Mouse (Mus musculus): Measurements from ENCODE around the gene Cyfip1. TPM values are rescaled to one million over a fixed set of nuclear protein-coding genes. Genes with fewer than 3 reads are reported as not detected.

Cyfip1 gene
- polyA plus RNA-seq, 2 experiments, result 6.4 to 16.1 TPM

DNA sequence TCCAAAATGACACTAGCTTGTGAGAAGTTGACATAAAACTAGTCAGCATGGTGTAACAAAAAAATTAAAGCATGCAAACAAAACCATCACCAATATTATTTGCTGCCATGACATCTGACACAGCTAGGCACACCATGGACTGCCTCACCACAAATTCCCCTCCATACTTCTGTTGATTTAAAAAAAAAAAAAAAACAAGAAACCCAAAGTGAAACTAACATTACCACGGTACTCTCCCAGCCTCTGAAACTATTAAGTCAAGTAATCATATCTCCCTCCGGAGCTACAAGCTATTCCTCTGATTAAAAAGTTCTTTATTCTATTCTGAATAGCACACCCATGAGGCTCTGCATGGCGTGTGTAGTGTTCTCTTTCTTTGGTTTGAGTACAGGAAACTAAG is 115.6 kb downstream of the Cyfip1 start:
- Histone ChIP-seq H3K36me3 (replicated peaks; ENCODE audit: control insufficient read depth, insufficient read depth, low read depth) (peaks cover 6% of the 10 kb centered on the region), H3K4me3 (ENCODE audit: insufficient read depth in 1 of 2, low read depth in 2 of 2, low read length in 2 of 2) (no peak overlapping the region), H3K27me3 (ENCODE audit: control insufficient read depth, insufficient read depth, low read length) (no peaks in the 10 kb centered on the region), H3K27ac (no peak overlapping the region), H3K9ac (replicated peaks) (no peak overlapping the region), H3K4me1 (replicated peaks; ENCODE audit: control insufficient read depth in 2 of 2, insufficient read depth in 2 of 2, low read length in 1 of 2) (peaks cover 2 to 6% of the 10 kb centered on the region in 2 experiments; a peak in 2 of 4 replicates), H3K4me2 (ENCODE audit: low read depth) (no peak overlapping the region), H3K9me3 (ENCODE audit: control insufficient read depth, low read length) (no peaks in the 10 kb centered on the region; the same call in 1 of the 2 replicates)
- 75% methylated on average over 3 of the region's 3 CpGs for WGBS (ENCODE audit: insufficient replicate concordance)
- TF ChIP-seq EP300 (IDR thresholded peaks at IDR 0.05; ENCODE audit: low read depth) (no peak), CTCF (IDR thresholded peaks at IDR 0.05; ENCODE audit: low read depth) (no peak)
- ATAC-seq (ENCODE audit: insufficient read depth), result no peak
- no peak for DNase-seq (ENCODE audit: low read depth in 3 of 3, low spot score in 3 of 3)

DNA sequence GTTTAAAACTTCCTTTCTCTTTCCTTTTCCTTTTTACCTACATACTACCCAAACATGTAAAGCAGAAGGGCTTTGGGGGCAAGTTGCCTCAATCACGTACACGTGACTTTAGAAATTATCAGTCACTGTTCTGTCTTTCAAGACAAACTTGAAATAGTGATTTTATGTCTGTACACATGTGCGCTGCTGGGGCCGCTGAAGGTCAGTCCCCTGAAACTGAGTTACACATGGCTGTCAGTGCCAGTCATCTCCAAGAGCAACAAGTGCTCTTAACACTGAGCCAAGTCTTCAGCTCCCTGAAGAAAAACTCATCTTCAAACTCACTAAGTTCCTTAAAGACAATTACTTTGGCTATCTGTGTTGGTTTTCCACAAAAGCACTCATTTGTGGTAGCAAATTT is 116.4 kb downstream of the Cyfip1 start:
- H3K9ac ChIP-seq (replicated peaks), result no peak overlapping the region
- TF ChIP-seq EP300 (IDR thresholded peaks at IDR 0.05; ENCODE audit: low read depth) (no peak), CTCF (IDR thresholded peaks at IDR 0.05; ENCODE audit: low read depth) (no peak)
- no peak overlapping the region for H3K27ac ChIP-seq
- no peaks in the 10 kb centered on the region for H3K27me3 ChIP-seq (ENCODE audit: control insufficient read depth, insufficient read depth, low read length)
- no peak overlapping the region for H3K4me2 ChIP-seq (ENCODE audit: low read depth)
- H3K4me3 ChIP-seq (ENCODE audit: insufficient read depth in 1 of 2, low read depth in 2 of 2, low read length in 2 of 2), result no peak overlapping the region
- DNase-seq (ENCODE audit: low read depth in 3 of 3, low spot score in 3 of 3) (no peak), ATAC-seq (ENCODE audit: insufficient read depth) (no peak)
- 83% methylated on average over 4 of the region's 4 CpGs for WGBS (ENCODE audit: insufficient replicate concordance)
- H3K9me3 ChIP-seq (ENCODE audit: control insufficient read depth, low read length), result no peaks in the 10 kb centered on the region; the same call in 1 of the 2 replicates
- peaks cover 6% of the 10 kb centered on the region for H3K36me3 ChIP-seq (replicated peaks; ENCODE audit: control insufficient read depth, insufficient read depth, low read depth)
- H3K4me1 ChIP-seq (replicated peaks; ENCODE audit: control insufficient read depth in 2 of 2, insufficient read depth in 2 of 2, low read length in 1 of 2), result peaks cover 4 to 9% of the 10 kb centered on the region in 2 experiments

DNA sequence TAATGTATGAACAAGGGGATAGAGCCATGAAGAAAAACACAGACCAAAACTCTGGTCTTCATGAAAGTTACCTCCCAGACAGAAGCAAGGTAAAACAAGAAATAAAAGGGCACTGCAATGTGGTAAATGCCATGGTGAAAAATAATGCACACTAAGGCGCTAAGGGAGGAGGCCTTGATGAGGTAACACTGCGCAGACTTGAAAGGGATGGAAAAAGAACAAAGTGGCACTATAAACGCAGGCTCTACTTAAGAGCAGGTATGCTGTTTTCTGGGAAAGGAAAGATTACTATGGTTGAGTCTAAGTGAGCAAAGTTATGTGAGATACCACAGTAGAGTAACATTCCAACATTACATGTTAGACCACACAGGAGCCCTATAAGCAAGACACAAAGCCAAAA is 118.3 kb downstream of the Cyfip1 start:
- peaks cover 12 to 15% of the 10 kb centered on the region in 2 experiments for H3K4me1 ChIP-seq (replicated peaks; ENCODE audit: control insufficient read depth in 2 of 2, insufficient read depth in 2 of 2, low read length in 1 of 2)
- H3K4me3 ChIP-seq (ENCODE audit: insufficient read depth in 1 of 2, low read depth in 2 of 2, low read length in 2 of 2), result no peak overlapping the region
- ATAC-seq (ENCODE audit: insufficient read depth) (no peak), DNase-seq (ENCODE audit: low read depth in 3 of 3, low spot score in 3 of 3) (no peak)
- H3K9me3 ChIP-seq (ENCODE audit: control insufficient read depth, low read length), result no peaks in the 10 kb centered on the region
- H3K27ac ChIP-seq, result no peak overlapping the region
- WGBS (ENCODE audit: insufficient replicate concordance), result 88% methylated on average over 3 of the region's 3 CpGs
- no peak for TF ChIP-seq CTCF (IDR thresholded peaks at IDR 0.05; ENCODE audit: low read depth)
- no peak for TF ChIP-seq EP300 (IDR thresholded peaks at IDR 0.05; ENCODE audit: low read depth)
- H3K9ac ChIP-seq (replicated peaks), result no peak overlapping the region
- H3K36me3 ChIP-seq (replicated peaks; ENCODE audit: control insufficient read depth, insufficient read depth, low read depth), result no peaks in the 10 kb centered on the region
- H3K4me2 ChIP-seq (ENCODE audit: low read depth), result no peak overlapping the region
- no peaks in the 10 kb centered on the region for H3K27me3 ChIP-seq (ENCODE audit: control insufficient read depth, insufficient read depth, low read length)

DNA sequence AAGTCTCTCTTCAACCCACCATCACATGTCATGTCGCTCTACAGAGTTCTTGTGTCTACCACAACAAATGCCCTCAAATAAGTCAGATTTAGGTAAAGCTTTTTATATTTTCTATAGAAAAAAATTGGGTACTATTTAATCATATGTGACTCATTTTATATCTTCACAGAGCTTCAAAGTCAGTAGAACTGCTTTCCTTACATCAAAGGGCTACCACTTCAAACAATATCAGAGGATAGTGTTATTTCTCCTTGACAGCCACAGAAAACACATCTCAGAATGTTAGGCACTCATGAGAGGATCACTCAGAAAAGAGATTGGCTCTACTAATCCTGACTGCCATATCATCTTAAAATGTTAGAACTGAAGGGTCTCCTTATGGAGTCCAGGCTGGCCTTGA is 119.0 kb downstream of the Cyfip1 start:
- ATAC-seq (ENCODE audit: insufficient read depth), result no peak
- H3K4me3 ChIP-seq (ENCODE audit: insufficient read depth in 1 of 2, low read depth in 2 of 2, low read length in 2 of 2), result no peak overlapping the region; a peak in 1 of 4 replicates
- H3K9me3 ChIP-seq (ENCODE audit: control insufficient read depth, low read length), result no peaks in the 10 kb centered on the region
- no peak for DNase-seq (ENCODE audit: low read depth in 3 of 3, low spot score in 3 of 3)
- H3K9ac ChIP-seq (replicated peaks), result no peak overlapping the region
- H3K4me1 ChIP-seq (replicated peaks; ENCODE audit: control insufficient read depth in 2 of 2, insufficient read depth in 2 of 2, low read length in 1 of 2), result peaks cover 12 to 15% of the 10 kb centered on the region in 2 experiments
- H3K27me3 ChIP-seq (ENCODE audit: control insufficient read depth, insufficient read depth, low read length), result no peaks in the 10 kb centered on the region
- TF ChIP-seq CTCF (IDR thresholded peaks at IDR 0.05; ENCODE audit: low read depth) (no peak), EP300 (IDR thresholded peaks at IDR 0.05; ENCODE audit: low read depth) (no peak)
- WGBS (ENCODE audit: insufficient replicate concordance), result 79% methylated on average over 1 of the region's 1 CpGs
- peak overlapping the region; percentile 85 for H3K4me2 ChIP-seq (ENCODE audit: low read depth)
- no peak overlapping the region for H3K27ac ChIP-seq
- no peaks in the 10 kb centered on the region for H3K36me3 ChIP-seq (replicated peaks; ENCODE audit: control insufficient read depth, insufficient read depth, low read depth)

- H3K9ac ChIP-seq (replicated peaks), result peak within 1 kb of the TSS; percentile 71
- H3K4me2 ChIP-seq (ENCODE audit: low read depth), result peak within 1 kb of the TSS; percentile 85
- peaks cover 14 to 15% of the 10 kb centered on the region in 2 experiments for H3K4me1 ChIP-seq (replicated peaks; ENCODE audit: control insufficient read depth in 2 of 2, insufficient read depth in 2 of 2, low read length in 1 of 2)
- peak within 1 kb of the TSS; percentile 73 to 98 for H3K4me3 ChIP-seq (ENCODE audit: insufficient read depth in 1 of 2, low read depth in 2 of 2, low read length in 2 of 2)
- H3K27ac ChIP-seq, result peak within 1 kb of the TSS; percentile 67
- ATAC-seq (ENCODE audit: insufficient read depth) (peak; percentile 99), DNase-seq (ENCODE audit: low read depth in 3 of 3, low spot score in 3 of 3) (peak; percentile 83 to 84 (median 83))
- H3K9me3 ChIP-seq (ENCODE audit: control insufficient read depth, low read length), result no peaks in the 10 kb centered on the region
- WGBS (ENCODE audit: insufficient replicate concordance), result under 1% methylated on average over 69 of the region's 70 CpGs
- no peaks in the 10 kb centered on the region for H3K27me3 ChIP-seq (ENCODE audit: control insufficient read depth, insufficient read depth, low read length)
- no peak for TF ChIP-seq CTCF (IDR thresholded peaks at IDR 0.05; ENCODE audit: low read depth)
- no peak; the same call in 1 of the 2 replicates for TF ChIP-seq EP300 (IDR thresholded peaks at IDR 0.05; ENCODE audit: low read depth)
- H3K36me3 ChIP-seq (replicated peaks; ENCODE audit: control insufficient read depth, insufficient read depth, low read depth), result no peaks in the 10 kb centered on the region
Observed at GRCm38 (mm10) chr7:55962004-55962908, 120.7 kb downstream of the Cyfip1 start, which contains the start of gene Nipa2. Gene Nipa2 (minus strand): TSS chr7:55962476.

Measured in liver, embryonic 14.5 days (tissue).